Mouse (Mus musculus) adrenal gland, postnatal 10 days (tissue): ENCODE results near the gene Rnf150. TPM values are rescaled to one million over a fixed set of nuclear protein-coding genes. Genes with fewer than 3 reads are reported as not detected.

ENCODE experiments used
- DNase-seq: peaks from one replicate; pipeline ENCODE4 v3.0.0; 2021; ENCODE audit warnings: mixed read lengths
- total RNA-seq, 2 experiments: library from RNA; stranded (reverse); gene quantifications; 2 replicates each; pipeline ENCODE4 v1.2.3; 2021

The Rnf150 gene
- total RNA-seq, 2 experiments from 2014 or later: 10.7 to 15.4 TPM

- no peak for DNase-seq
Measured at GRCm38 (mm10) chr8:82943223-82944006, 80.3 kb downstream of the Rnf150 start.

- DNase-seq: no peak
Measured at GRCm38 (mm10) chr8:82945867-82946266, 82.7 kb downstream of the Rnf150 start.

- no peak for DNase-seq
Measured at GRCm38 (mm10) chr8:82946658-82947057, 83.5 kb downstream of the Rnf150 start.

GRCm38 (mm10) chr8:82955162-82955754 lies 92.1 kb downstream of the Rnf150 start:
- DNase-seq: no peak

GRCm38 (mm10) chr8:82959491-82959890 lies 96.3 kb downstream of the Rnf150 start:
- no peak for DNase-seq

- DNase-seq: no peak
Measured at GRCm38 (mm10) chr8:82959980-82960610, 96.9 kb downstream of the Rnf150 start.

- DNase-seq: no peak
Measured at GRCm38 (mm10) chr8:82964537-82964936, 101.4 kb downstream of the Rnf150 start.

GRCm38 (mm10) chr8:82967879-82968678 lies 104.9 kb downstream of the Rnf150 start:
- no peak for DNase-seq

GRCm38 (mm10) chr8:82969967-82970366 lies 106.8 kb downstream of the Rnf150 start:
- DNase-seq: no peak

- DNase-seq: no peak
Measured at GRCm38 (mm10) chr8:82972812-82973211, 109.7 kb downstream of the Rnf150 start.

- no peak for DNase-seq
Measured at GRCm38 (mm10) chr8:82973331-82973730, 110.2 kb downstream of the Rnf150 start.

- DNase-seq: no peak
Measured at GRCm38 (mm10) chr8:82981244-82981855, 118.2 kb downstream of the Rnf150 start.

- no peak for DNase-seq
Measured at GRCm38 (mm10) chr8:82982873-82983272, 119.7 kb downstream of the Rnf150 start.

GRCm38 (mm10) chr8:82983301-82983700 lies 120.1 kb downstream of the Rnf150 start:
- no peak for DNase-seq

- no peak for DNase-seq
Measured at GRCm38 (mm10) chr8:82992093-82992492, 128.9 kb downstream of the Rnf150 start.

- DNase-seq: no peak
Measured at GRCm38 (mm10) chr8:82995727-82996438, 132.7 kb downstream of the Rnf150 start.

GRCm38 (mm10) chr8:82996843-82997242 lies 133.7 kb downstream of the Rnf150 start:
- DNase-seq: no peak

- DNase-seq: no peak
Measured at GRCm38 (mm10) chr8:82998778-82999177, 135.6 kb downstream of the Rnf150 start.

- DNase-seq: no peak
Measured at GRCm38 (mm10) chr8:83003187-83003586, 140.0 kb downstream of the Rnf150 start.

- DNase-seq: no peak
Measured at GRCm38 (mm10) chr8:83009481-83009880, 146.3 kb downstream of the Rnf150 start.

GRCm38 (mm10) chr8:83011286-83011685 lies 148.1 kb downstream of the Rnf150 start:
- DNase-seq: peak; percentile 74
